Mouse (Mus musculus) cerebellum, adult 9-11 months (tissue): ENCODE data around the gene Ccdc96.
A peak's percentile ranks its signal among the peaks of the same experiment; 100 is the strongest.

Source experiments
- DNase-seq: peaks from one replicate; pipeline ENCODE4 v3.0.0; 2022

Gene Ccdc96

DNA sequence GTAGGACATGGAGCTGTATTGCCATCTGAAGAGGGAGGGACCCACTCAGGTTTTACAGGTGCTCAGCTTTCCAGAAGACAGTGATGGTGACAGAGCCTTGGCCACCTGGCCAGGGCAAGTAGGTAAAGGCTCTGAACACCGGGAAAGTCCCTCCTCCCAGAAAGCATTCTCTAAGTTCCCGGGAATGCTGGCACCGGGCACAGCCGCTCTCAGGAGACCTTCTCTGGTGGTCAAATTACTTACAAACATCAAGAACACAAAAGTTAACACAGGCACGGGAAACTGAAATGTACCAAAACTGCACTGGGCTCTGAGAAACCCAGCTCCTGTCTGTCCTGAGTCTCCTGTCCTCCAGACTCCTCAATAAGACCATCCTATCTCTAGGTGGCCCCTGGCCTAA, 45.3 kb downstream of the Ccdc96 start:
- DNase-seq = no peak

DNA sequence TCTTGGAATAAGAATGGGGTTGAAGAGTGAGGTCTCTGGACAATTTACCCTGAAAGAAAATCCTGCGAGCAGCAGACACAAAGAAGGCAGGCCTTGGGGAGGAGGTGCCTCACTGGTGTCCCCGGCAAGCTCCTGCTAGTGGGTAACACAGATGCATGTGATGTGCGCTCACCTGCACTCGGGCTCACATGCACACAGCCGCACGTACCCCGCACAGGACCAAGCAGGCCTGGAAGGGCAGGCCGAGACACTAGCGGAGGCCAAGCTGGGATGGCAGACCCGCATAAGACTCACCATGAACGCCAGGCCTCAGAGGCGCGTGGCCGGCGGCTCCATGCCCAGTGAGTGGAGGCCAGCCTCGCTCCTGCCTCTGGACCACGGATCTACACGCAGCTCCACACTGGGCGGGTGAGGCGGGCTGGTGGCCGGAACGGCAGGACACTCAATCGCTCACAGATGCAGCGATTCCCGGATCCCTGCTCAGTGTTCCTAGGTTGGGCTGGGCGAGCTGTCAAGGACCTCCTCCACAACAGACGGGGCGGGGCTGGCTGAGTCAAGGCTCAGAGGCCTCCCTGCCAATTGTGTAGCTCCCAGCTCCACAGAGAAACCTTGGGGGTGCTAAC, 45.9 kb downstream of the Ccdc96 start:
- peak; percentile 93 for DNase-seq

DNA sequence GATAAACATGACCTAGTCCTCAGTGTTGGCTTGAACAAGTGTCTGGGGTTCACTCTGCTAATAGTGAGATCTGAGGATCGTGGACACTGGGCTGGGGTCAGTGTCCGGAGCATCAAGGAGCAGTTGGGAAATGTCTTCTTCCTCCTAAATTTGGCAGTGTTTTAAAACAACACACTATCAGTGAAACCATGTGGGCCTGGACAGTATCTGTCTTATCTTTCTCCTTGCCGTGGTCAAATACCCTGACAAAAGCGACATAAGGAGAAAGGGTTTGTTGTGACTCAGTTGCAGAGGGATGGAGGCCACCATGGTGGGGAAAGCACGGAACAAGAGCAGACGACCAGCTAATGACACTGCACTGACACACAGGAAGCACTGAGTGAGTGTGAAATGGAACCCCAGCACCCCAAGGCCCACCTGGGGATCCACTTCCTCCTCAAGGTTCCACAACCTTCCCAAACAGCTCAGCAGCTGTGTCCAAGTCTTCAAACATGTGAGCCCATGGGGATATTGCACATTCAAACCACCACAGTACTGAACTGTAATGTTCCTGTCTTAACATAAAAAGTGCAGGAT, 50.2 kb downstream of the Ccdc96 start:
- DNase-seq = no peak

DNA sequence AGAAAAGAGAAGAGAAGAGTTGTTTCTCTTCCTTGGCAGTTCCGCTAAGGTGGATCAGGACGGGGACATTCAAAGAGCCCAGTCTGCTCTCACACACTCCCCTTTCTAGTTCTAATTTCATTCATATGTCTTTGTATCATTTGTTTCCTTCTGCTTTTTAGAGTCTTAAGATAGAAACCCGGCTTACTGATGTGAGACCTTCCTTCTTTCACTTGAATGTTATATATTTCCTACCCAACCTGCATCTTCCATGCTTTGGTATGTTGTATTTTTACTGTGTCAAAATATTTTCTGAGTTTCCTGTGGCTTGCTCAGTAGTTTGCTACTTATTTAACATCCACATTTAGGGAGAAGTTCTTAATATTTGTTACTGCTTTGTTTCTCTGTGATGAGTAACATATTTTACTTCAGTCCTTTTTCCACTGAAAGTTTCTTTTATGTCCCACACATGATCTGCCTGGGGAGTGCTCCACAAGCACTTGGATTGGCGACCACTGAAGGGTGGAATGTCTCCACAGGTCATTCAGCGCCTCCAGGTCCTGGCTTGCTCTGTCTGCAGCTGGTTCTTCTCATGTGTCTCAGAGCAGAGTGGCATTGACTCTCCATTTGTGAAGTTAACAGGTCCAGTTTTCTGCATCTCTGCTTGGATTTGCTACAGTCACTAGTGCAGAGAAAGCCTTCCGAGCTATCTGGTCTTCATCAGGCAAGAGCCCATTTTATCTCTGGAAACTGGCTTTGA, 51.2 kb downstream of the Ccdc96 start:
- no peak for DNase-seq

DNA sequence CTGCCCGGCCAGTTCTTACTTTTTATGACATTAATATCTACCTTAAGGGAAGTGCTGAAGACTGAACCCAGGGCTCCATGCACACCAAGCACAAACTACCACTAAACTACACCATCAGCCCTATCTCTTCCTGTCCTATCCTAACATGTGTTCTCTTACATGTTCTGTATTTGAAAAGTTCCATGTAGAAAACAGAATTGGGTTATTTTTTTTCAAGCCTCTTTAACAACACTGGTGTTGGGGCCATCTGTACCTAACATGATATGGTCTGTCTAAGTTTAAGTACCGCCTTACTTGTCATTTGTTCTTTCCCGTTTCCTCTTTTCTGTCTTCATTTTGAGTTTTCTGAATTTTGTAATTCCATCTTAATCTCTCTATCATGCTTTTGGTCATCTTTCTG, 52.0 kb downstream of the Ccdc96 start:
- DNase-seq = no peak
